Mouse (Mus musculus): ENCODE measurements around the gene Hoxc12. TPM values are rescaled to one million over a fixed set of nuclear protein-coding genes. Genes with fewer than 3 reads are reported as not detected.

Gene Hoxc12
- polyA plus RNA-seq, 1 experiment from 2014 or later = not detected

Small RNA genes within 50 kb of the gene (microRNA-seq; reads per million reads assigned to microRNA genes)
- gene Mir196a-2 = 7.0 reads per million, percentile 23 among the genes with 10 or more reads in this experiment

Other genes starting within 250 kb of the Hoxc12 start
- 53.4 and 62.8 TPM in 2 replicates for gene Calcoco1, start 214.6 kb upstream of the Hoxc12 start, polyA plus RNA-seq (2015; fragmentation: Nextera tagmentation; extraction: Ambion mirVana)
- gene Hoxc13, start 15.7 kb upstream of the Hoxc12 start, polyA plus RNA-seq (2015; fragmentation: Nextera tagmentation; extraction: Ambion mirVana) = 1.1 and 1.9 TPM in 2 replicates
- not detected in 2 replicates for gene Hoxc11, start 17.7 kb downstream of the Hoxc12 start, polyA plus RNA-seq (2015; fragmentation: Nextera tagmentation; extraction: Ambion mirVana)
- gene Hoxc10, start 30.0 kb downstream of the Hoxc12 start, polyA plus RNA-seq (2015; fragmentation: Nextera tagmentation; extraction: Ambion mirVana) = 0.10 TPM in 1 of 2 replicates, not detected in the other
- gene Hoxc5, start 30.7 kb downstream of the Hoxc12 start, polyA plus RNA-seq (2015; fragmentation: Nextera tagmentation; extraction: Ambion mirVana) = 1.1 and 1.8 TPM in 2 replicates
- not detected in 2 replicates for gene Hoxc9, start 39.7 kb downstream of the Hoxc12 start, polyA plus RNA-seq (2015; fragmentation: Nextera tagmentation; extraction: Ambion mirVana)
- gene Hoxc8, start 53.9 kb downstream of the Hoxc12 start, polyA plus RNA-seq (2015; fragmentation: Nextera tagmentation; extraction: Ambion mirVana) = not detected in 2 replicates
- gene Hoxc6, start 61.5 kb downstream of the Hoxc12 start, polyA plus RNA-seq (2015; fragmentation: Nextera tagmentation; extraction: Ambion mirVana) = not detected in 2 replicates
- gene Hoxc4, start 82.2 kb downstream of the Hoxc12 start, polyA plus RNA-seq (2015; fragmentation: Nextera tagmentation; extraction: Ambion mirVana) = 0.73 and 1.7 TPM in 2 replicates
- 16.1 and 16.4 TPM in 2 replicates for gene Smug1, start 230.3 kb downstream of the Hoxc12 start, polyA plus RNA-seq (2015; fragmentation: Nextera tagmentation; extraction: Ambion mirVana)